Mouse (Mus musculus) liver, adult 2 months (tissue): ENCODE results near the gene Gm20388. TPM values are rescaled to one million over a fixed set of nuclear protein-coding genes. Genes with fewer than 3 reads are reported as not detected.

Experiments used
- DNase-seq: peaks from one replicate; pipeline ENCODE4 v3.0.0-alpha.2; 2011; ENCODE audit warnings: low read depth, low spot score; ENCODE audit errors: extremely low read depth
- H3K27ac ChIP-seq: fragments of 200-500 bp; replicated peaks from 2 replicates; pipeline ENCODE4 v1.5.1; 2012; ENCODE audit warnings: low read depth, mild to moderate bottlenecking, control low read depth, inconsistent platforms, low read length; ENCODE audit not compliant: insufficient read depth
- H3K27me3 ChIP-seq: fragments of 200-500 bp; 2 replicates; pipeline ENCODE4 v1.6.1; 2012; ENCODE audit warnings: mild to moderate bottlenecking, moderate library complexity, low read length, inconsistent platforms; ENCODE audit not compliant: control insufficient read depth, insufficient read depth
- H3K36me3 ChIP-seq: fragments of 200-500 bp; 2 replicates; pipeline ENCODE4 v1.6.1; 2012; ENCODE audit warnings: low read length, inconsistent platforms; ENCODE audit not compliant: control insufficient read depth, insufficient read depth
- H3K4me1 ChIP-seq: fragments of 200-500 bp; 2 replicates; pipeline ENCODE4 v1.6.1; 2011; ENCODE audit warnings: low read length; ENCODE audit not compliant: control insufficient read depth, insufficient read depth
- H3K4me3 ChIP-seq: fragments of 200-500 bp; 2 replicates; pipeline ENCODE4 v1.5.1; 2011; ENCODE audit warnings: low read depth, mild to moderate bottlenecking, control low read depth, low read length, moderate library complexity; ENCODE audit not compliant: insufficient read depth
- H3K79me2 ChIP-seq: fragments of 200-500 bp; 2 replicates; pipeline ENCODE4 v1.6.1; 2012; ENCODE audit warnings: inconsistent platforms, mild to moderate bottlenecking, low read length, moderate library complexity; ENCODE audit not compliant: control insufficient read depth, insufficient read depth
- H3K9ac ChIP-seq: fragments of 200-500 bp; 2 replicates; pipeline ENCODE4 v1.6.1; 2012; ENCODE audit warnings: low read depth, mild to moderate bottlenecking, control low read depth, inconsistent platforms, low read length
- CTCF ChIP-seq: fragments of 200-500 bp; IDR thresholded peaks from 2 replicates; pipeline ENCODE4 v1.5.1; 2011; ENCODE audit warnings: low read depth, low read length, control low read depth
- POLR2A ChIP-seq: fragments of 200-500 bp; IDR thresholded peaks from 2 replicates; pipeline ENCODE4 v1.6.1; 2011; ENCODE audit warnings: low read length, control low read depth; ENCODE audit not compliant: insufficient read depth; ENCODE audit errors: extremely low read depth
- WGBS: fragments of 180-500 bp; shearing (Covaris S2); methylation state at CpG from one replicate; pipeline ENCODE4 v1.1.7; 2018; 5-methylcytosine and 5-hydroxymethylcytosine counted together
- polyA plus RNA-seq: library from polyadenylated mRNA; depleted of rRNA; stranded (reverse); fragments of >200 nt; gene quantifications from 2 replicates; pipeline ENCODE4 v1.2.3, GENCODE M21; 2012
- total RNA-seq: library from RNA; depleted of rRNA; stranded (reverse); fragments of >200 nt; gene quantifications from 2 replicates; pipeline ENCODE4 v1.2.3, GENCODE M21; 2014

Gm20388 gene
- total and polyA plus RNA-seq, 2 experiments = 6.4 to 19.9 TPM

GRCm38 (mm10) chr8:123654763-123655162 is 3744.1 kb downstream of the Gm20388 start:
- DNase-seq = peak; percentile 62
- no peak for TF ChIP-seq CTCF
- H3K4me3 ChIP-seq = peak overlapping the region; percentile 25
- H3K36me3 ChIP-seq = peaks cover 4% of the 10 kb centered on the region; the same call in 1 of the 2 replicates
- peak overlapping the region; percentile 93 for H3K27ac ChIP-seq
- H3K4me1 ChIP-seq = peaks cover 20% of the 10 kb centered on the region
- H3K27me3 ChIP-seq = no peaks in the 10 kb centered on the region
- H3K9ac ChIP-seq = peak overlapping the region; percentile 71
- WGBS = 14% methylated on average over 5 of the region's 5 CpGs
- peaks cover 10% of the 10 kb centered on the region; the same call in 1 of the 2 replicates for H3K79me2 ChIP-seq

- DNase-seq = peak; percentile 86
- H3K27ac ChIP-seq = peak overlapping the region; percentile 93
- peaks cover 20% of the 10 kb centered on the region for H3K4me1 ChIP-seq
- H3K27me3 ChIP-seq = no peaks in the 10 kb centered on the region
- no peak overlapping the region for H3K4me3 ChIP-seq
- peaks cover 4% of the 10 kb centered on the region; the same call in 1 of the 2 replicates for H3K36me3 ChIP-seq
- peak overlapping the region; percentile 71 for H3K9ac ChIP-seq
- peaks cover 10% of the 10 kb centered on the region; the same call in 1 of the 2 replicates for H3K79me2 ChIP-seq
- TF ChIP-seq POLR2A (0 out of 2 replicates have a peak, but pooled peaks have one; percentile 15), CTCF (no peak)
- WGBS = 10% methylated on average over 8 of the region's 8 CpGs
Observed at GRCm38 (mm10) chr8:123655351-123655779, 3744.7 kb downstream of the Gm20388 start.

GRCm38 (mm10) chr8:123657826-123658225 is 3747.2 kb downstream of the Gm20388 start:
- Histone ChIP-seq H3K79me2 (peaks cover 10% of the 10 kb centered on the region; the same call in 1 of the 2 replicates), H3K27me3 (no peaks in the 10 kb centered on the region), H3K9ac (no peak overlapping the region), H3K4me3 (no peak overlapping the region), H3K36me3 (peaks cover 9% of the 10 kb centered on the region), H3K4me1 (peaks cover 26% of the 10 kb centered on the region), H3K27ac (peak overlapping the region; percentile 53; the same call in 1 of the 2 replicates)
- WGBS = 45% methylated on average over 8 of the region's 8 CpGs
- DNase-seq = peak; percentile 58
- TF ChIP-seq CTCF (no peak), POLR2A (no peak)

- Histone ChIP-seq H3K27me3 (no peaks in the 10 kb centered on the region), H3K36me3 (peaks cover 9% of the 10 kb centered on the region), H3K27ac (no peak overlapping the region), H3K4me1 (peaks cover 24% of the 10 kb centered on the region), H3K4me3 (no peak overlapping the region), H3K79me2 (peaks cover 4% of the 10 kb centered on the region; the same call in 1 of the 2 replicates), H3K9ac (no peak overlapping the region)
- 89% methylated on average over 10 of the region's 10 CpGs for WGBS
- no peak for DNase-seq
- TF ChIP-seq POLR2A (no peak), CTCF (no peak)
Observed at GRCm38 (mm10) chr8:123659469-123660057, 3748.9 kb downstream of the Gm20388 start.

GRCm38 (mm10) chr8:123661515-123661914 is 3750.9 kb downstream of the Gm20388 start:
- no peak for TF ChIP-seq POLR2A
- TF ChIP-seq CTCF = no peak

GRCm38 (mm10) chr8:123665580-123665979 is 3754.9 kb downstream of the Gm20388 start:
- no peak overlapping the region for H3K27ac ChIP-seq
- H3K4me3 ChIP-seq = no peak overlapping the region
- 74% methylated on average over 6 of the region's 6 CpGs for WGBS
- DNase-seq = no peak
- H3K79me2 ChIP-seq = no peaks in the 10 kb centered on the region
- H3K36me3 ChIP-seq = peaks cover 5% of the 10 kb centered on the region
- no peaks in the 10 kb centered on the region for H3K27me3 ChIP-seq
- TF ChIP-seq POLR2A = no peak
- TF ChIP-seq CTCF = no peak
- no peak overlapping the region for H3K9ac ChIP-seq
- H3K4me1 ChIP-seq = peaks cover 6% of the 10 kb centered on the region

More at GRCm38 (mm10) chr8:123661515-123661914, 3750.9 kb downstream of the Gm20388 start:
- Histone ChIP-seq H3K4me3 (no peak overlapping the region), H3K4me1 (peaks cover 19% of the 10 kb centered on the region), H3K27ac (peak overlapping the region; percentile 64), H3K36me3 (peaks cover 7% of the 10 kb centered on the region), H3K79me2 (no peaks in the 10 kb centered on the region), H3K9ac (no peak overlapping the region), H3K27me3 (no peaks in the 10 kb centered on the region)
- peak; percentile 97 for DNase-seq
- WGBS = 29% methylated on average over 11 of the region's 11 CpGs
